ENCODE assay signal across 20 mouse cellular contexts in genomic region chr11:45456724-45457123, GRCm38 (mm10).
"Had no signal": no experiment of that assay in that cellular context is flagged by ENCODE, and none has a peak within 500 bp of the region (broad histone marks: within the 10 kb centered on the region; RNA-seq: fewer than 3 reads in every experiment).

No protein-coding gene starts in this region.

- H3K36me3 ChIP-seq: intestine, embryonic 15.5 days; liver, embryonic 13.5 days; midbrain, embryonic 12.5 days; midbrain, embryonic 15.5 days; neural tube, embryonic 12.5 days; neural tube, embryonic 15.5 days had no signal

- H3K27me3 ChIP-seq: intestine, embryonic 15.5 days; liver, embryonic 13.5 days; midbrain, embryonic 12.5 days; midbrain, embryonic 15.5 days; neural tube, embryonic 12.5 days; neural tube, embryonic 15.5 days had no signal

- H3K9ac ChIP-seq: intestine, embryonic 15.5 days; liver, embryonic 13.5 days; midbrain, embryonic 12.5 days; midbrain, embryonic 15.5 days; neural tube, embryonic 12.5 days; neural tube, embryonic 15.5 days had no signal

- H3K9me3 ChIP-seq: intestine, embryonic 15.5 days; liver, embryonic 13.5 days; midbrain, embryonic 12.5 days; midbrain, embryonic 15.5 days; neural tube, embryonic 12.5 days; neural tube, embryonic 15.5 days had no signal

- H3K4me2 ChIP-seq: intestine, embryonic 15.5 days; liver, embryonic 13.5 days; midbrain, embryonic 12.5 days; midbrain, embryonic 15.5 days; neural tube, embryonic 12.5 days; neural tube, embryonic 15.5 days had no signal

- H3K4me3 ChIP-seq: intestine, embryonic 15.5 days; layer of hippocampus, adult 2 months; liver, embryonic 13.5 days; midbrain, embryonic 12.5 days; midbrain, embryonic 15.5 days; neural tube, embryonic 12.5 days; neural tube, embryonic 15.5 days had no signal

- H3K27ac ChIP-seq: intestine, embryonic 15.5 days; layer of hippocampus, adult 2 months; liver, embryonic 13.5 days; midbrain, embryonic 12.5 days; midbrain, embryonic 15.5 days; neural tube, embryonic 12.5 days; neural tube, embryonic 15.5 days; stomach, postnatal 0 days had no signal

- ATAC-seq: intestine, embryonic 15.5 days; midbrain, embryonic 15.5 days had no signal

- H3K4me1 ChIP-seq: liver, embryonic 13.5 days had no signal

- DNase-seq: kidney, adult 18-20 months; kidney, postnatal 25 days; layer of hippocampus, adult 9-11 months; liver, embryonic 13.5 days; lung, adult 2 months; lung, postnatal 14 days; lung, postnatal 4 days; right cerebral cortex, adult 18-20 months; right cerebral cortex, postnatal 14 days; right cerebral cortex, postnatal 4 days; thymus, adult 2 months; thymus, postnatal 14 days; thymus, postnatal 4 days had no signal
